Mouse (Mus musculus): ENCODE measurements at regions not wholly inside any gene's neighbourhood (a gene's known extent, or its start where the extent isn't known, plus 50 kb on each side); places are given as distances from the start of the nearest gene placed in this dataset.

GRCm38 (mm10) chr5:45292833-45293546 is 157.0 kb downstream of the Qdpr start:
- no peak overlapping the region for H3K4me3 ChIP-seq
- H3K27ac ChIP-seq, result no peak overlapping the region
- no peaks in the 10 kb centered on the region for H3K4me1 ChIP-seq
- H3K27me3 ChIP-seq, result no peaks in the 10 kb centered on the region
- WGBS, result 67% methylated on average over 9 of the region's 9 CpGs
- H3K9ac ChIP-seq, result no peak overlapping the region
- H3K9me3 ChIP-seq, result no peaks in the 10 kb centered on the region
- no peak for ATAC-seq (ENCODE audit: insufficient number of reproducible peaks, insufficient read depth, low FRiP score, low TSS enrichment, low read depth)
- no peak overlapping the region for H3K4me2 ChIP-seq
- H3K36me3 ChIP-seq, result no peaks in the 10 kb centered on the region

DNA sequence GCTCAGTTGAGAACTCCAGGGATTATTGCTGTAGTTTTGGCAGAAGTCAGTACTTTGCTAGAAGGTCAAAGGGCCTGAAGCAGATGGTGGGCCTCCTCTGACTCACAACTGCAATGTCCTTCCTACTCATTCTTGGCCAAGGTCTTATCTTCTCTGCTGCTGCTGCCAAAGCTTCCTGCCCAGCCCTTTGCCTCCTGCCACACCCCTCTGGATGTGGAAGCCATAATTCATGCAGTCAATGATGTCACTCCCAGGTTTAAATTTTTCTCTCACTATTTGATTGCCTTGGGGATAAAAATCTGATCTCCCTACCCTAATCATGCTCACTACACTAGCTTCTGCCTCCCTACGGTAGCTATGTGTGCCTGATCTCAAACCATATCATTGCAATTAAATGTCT is 157.7 kb downstream of the Qdpr start:
- WGBS, result 63% methylated on average over 1 of the region's 1 CpGs
- no peak overlapping the region for H3K4me2 ChIP-seq
- no peak overlapping the region for H3K27ac ChIP-seq
- ATAC-seq (ENCODE audit: insufficient number of reproducible peaks, insufficient read depth, low FRiP score, low TSS enrichment, low read depth), result no peak
- H3K9me3 ChIP-seq, result no peaks in the 10 kb centered on the region
- no peaks in the 10 kb centered on the region for H3K36me3 ChIP-seq
- no peak overlapping the region for H3K4me3 ChIP-seq
- H3K9ac ChIP-seq, result no peak overlapping the region
- no peaks in the 10 kb centered on the region for H3K27me3 ChIP-seq
- H3K4me1 ChIP-seq, result no peaks in the 10 kb centered on the region

- Histone ChIP-seq H3K9ac (no peak overlapping the region), H3K4me3 (no peak overlapping the region), H3K9me3 (no peaks in the 10 kb centered on the region), H3K4me1 (no peaks in the 10 kb centered on the region), H3K36me3 (no peaks in the 10 kb centered on the region), H3K4me2 (no peak overlapping the region), H3K27ac (no peak overlapping the region), H3K27me3 (no peaks in the 10 kb centered on the region)
- ATAC-seq (ENCODE audit: insufficient number of reproducible peaks, insufficient read depth, low FRiP score, low TSS enrichment, low read depth), result no peak
- WGBS, result 100% methylated on average over 1 of the region's 1 CpGs
These were observed 158.3 kb downstream of the Qdpr start for GRCm38 (mm10) chr5:45291752-45292151.

DNA sequence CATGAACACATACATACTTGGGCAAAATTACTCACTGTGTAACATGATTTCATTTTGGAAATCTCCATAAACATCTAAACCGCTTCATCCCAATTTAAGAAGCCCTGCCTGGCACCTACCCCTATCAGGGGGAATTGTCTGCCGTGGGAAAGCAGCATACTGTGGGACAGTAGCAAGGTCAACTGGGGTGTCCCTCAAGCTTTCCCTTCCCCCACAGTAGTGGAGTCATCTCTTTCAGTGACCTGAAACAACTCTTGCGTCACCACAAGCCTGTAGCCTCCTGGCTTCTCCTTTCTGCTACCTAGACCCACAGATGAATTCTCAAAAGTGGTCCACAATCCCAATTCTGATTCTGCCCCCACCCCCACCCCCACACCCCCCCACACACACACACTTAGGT is 158.8 kb downstream of the Qdpr start:
- Histone ChIP-seq H3K27ac (no peak overlapping the region), H3K4me3 (no peak overlapping the region), H3K4me1 (no peaks in the 10 kb centered on the region), H3K27me3 (no peaks in the 10 kb centered on the region), H3K9me3 (no peaks in the 10 kb centered on the region), H3K9ac (no peak overlapping the region), H3K36me3 (no peaks in the 10 kb centered on the region), H3K4me2 (no peak overlapping the region)
- WGBS, result 91% methylated on average over 3 of the region's 3 CpGs
- ATAC-seq (ENCODE audit: insufficient number of reproducible peaks, insufficient read depth, low FRiP score, low TSS enrichment, low read depth), result no peak

- Histone ChIP-seq H3K9me3 (no peaks in the 10 kb centered on the region), H3K4me1 (peaks cover 8% of the 10 kb centered on the region), H3K27me3 (no peaks in the 10 kb centered on the region), H3K4me3 (no peak overlapping the region), H3K4me2 (no peak overlapping the region), H3K36me3 (no peaks in the 10 kb centered on the region), H3K27ac (no peak overlapping the region), H3K9ac (no peak overlapping the region)
- ATAC-seq (ENCODE audit: insufficient number of reproducible peaks, insufficient read depth, low FRiP score, low TSS enrichment, low read depth), result no peak
- WGBS, result 83% methylated on average over 8 of the region's 8 CpGs
These were observed 163.6 kb downstream of the Qdpr start for GRCm38 (mm10) chr5:45286454-45286853.

GRCm38 (mm10) chr5:45284680-45285079 is 165.4 kb downstream of the Qdpr start:
- Histone ChIP-seq H3K9me3 (no peaks in the 10 kb centered on the region), H3K4me3 (no peak overlapping the region), H3K36me3 (no peaks in the 10 kb centered on the region), H3K4me1 (peaks cover 8% of the 10 kb centered on the region), H3K27ac (no peak overlapping the region), H3K9ac (no peak overlapping the region), H3K4me2 (no peak overlapping the region), H3K27me3 (no peaks in the 10 kb centered on the region)
- no peak for ATAC-seq (ENCODE audit: insufficient number of reproducible peaks, insufficient read depth, low FRiP score, low TSS enrichment, low read depth)

DNA sequence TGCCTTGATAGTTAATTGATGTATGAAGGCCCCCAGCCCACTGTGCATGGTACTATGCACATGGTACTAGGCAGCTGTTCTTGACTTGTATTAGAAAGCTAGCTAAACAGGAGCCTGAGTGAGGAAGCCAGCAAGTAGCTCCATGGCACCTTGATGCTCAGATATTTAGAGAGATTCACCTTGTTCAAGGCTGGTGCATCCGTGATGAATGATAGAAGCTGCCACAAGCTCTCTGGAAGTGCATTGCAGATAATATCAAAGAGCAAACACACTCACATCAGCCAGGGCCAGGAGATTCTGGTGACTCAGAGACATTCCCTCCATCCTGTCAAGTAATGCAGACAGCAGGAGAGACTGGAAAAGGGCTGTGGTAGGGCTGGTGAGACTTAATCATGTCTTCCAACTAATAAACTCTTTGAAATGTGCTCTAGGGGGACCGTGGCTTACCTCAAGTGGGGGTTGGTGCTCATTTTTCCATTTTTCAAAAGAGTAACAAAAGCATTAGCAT is 166.1 kb downstream of the Qdpr start:
- 65% methylated on average over 2 of the region's 2 CpGs for WGBS
- no peaks in the 10 kb centered on the region for H3K9me3 ChIP-seq
- peaks cover 9% of the 10 kb centered on the region for H3K4me1 ChIP-seq
- H3K36me3 ChIP-seq, result no peaks in the 10 kb centered on the region
- H3K27ac ChIP-seq, result no peak overlapping the region
- no peak for ATAC-seq (ENCODE audit: insufficient number of reproducible peaks, insufficient read depth, low FRiP score, low TSS enrichment, low read depth)
- H3K4me3 ChIP-seq, result no peak overlapping the region
- no peak overlapping the region for H3K4me2 ChIP-seq
- H3K27me3 ChIP-seq, result no peaks in the 10 kb centered on the region
- H3K9ac ChIP-seq, result no peak overlapping the region

DNA sequence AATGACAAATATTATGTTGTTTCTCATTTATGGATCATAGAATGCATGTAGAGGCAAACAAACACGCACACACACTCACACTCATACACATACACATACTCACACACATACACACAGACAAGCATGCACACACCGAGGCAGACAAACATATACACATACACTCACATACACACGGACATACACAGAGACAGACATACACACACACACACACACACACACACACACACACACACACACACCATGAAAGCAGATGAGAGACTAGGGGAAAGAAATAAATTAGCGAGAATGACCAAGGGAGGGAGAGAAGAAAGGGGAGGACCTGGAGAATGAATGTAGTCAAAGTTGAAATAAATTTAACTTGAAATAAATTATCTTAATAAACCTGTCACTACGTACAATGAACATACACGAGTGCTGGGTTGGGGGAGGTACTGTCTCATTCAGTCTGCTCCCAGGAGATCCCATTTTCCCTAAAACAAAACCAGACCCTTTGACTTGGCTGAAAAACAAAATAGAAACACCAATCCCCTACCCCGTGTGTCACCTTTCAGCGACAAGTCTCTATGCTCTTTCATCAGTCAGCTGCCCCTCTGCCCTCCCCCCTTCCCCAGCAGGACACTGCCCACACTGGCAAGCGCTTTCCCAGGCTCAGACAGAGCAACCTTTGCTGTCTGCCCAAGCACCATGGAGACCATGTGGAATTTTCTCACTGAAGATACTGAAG is 167.7 kb downstream of the Qdpr start:
- no peaks in the 10 kb centered on the region for H3K36me3 ChIP-seq
- no peak for ATAC-seq (ENCODE audit: insufficient number of reproducible peaks, insufficient read depth, low FRiP score, low TSS enrichment, low read depth)
- H3K27me3 ChIP-seq, result no peaks in the 10 kb centered on the region
- H3K4me1 ChIP-seq, result peaks cover 21% of the 10 kb centered on the region
- 55% methylated on average over 9 of the region's 9 CpGs for WGBS
- no peaks in the 10 kb centered on the region for H3K9me3 ChIP-seq
- no peak overlapping the region for H3K4me3 ChIP-seq
- H3K27ac ChIP-seq, result no peak overlapping the region
- no peak overlapping the region for H3K9ac ChIP-seq
- no peak overlapping the region for H3K4me2 ChIP-seq

DNA sequence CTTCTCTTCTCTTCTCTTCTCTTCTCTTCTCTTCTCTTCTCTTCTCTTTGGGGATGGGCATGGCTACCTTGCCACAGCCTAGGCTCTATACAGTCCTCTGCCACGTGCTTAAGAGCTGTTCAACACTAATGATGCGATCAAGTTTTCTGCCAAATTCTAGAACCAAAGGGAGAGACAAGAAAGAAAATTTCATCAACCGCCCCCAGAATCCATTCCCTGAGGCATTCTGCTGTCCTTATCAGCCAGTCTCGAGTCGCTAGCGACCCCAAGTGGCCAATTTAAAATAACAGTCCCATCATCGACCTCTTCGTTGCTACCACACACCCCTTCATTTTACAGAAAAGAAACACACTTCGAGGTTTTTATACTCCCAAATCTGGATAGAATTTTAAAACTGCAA is 171.5 kb downstream of the Qdpr start:
- H3K27ac ChIP-seq, result no peak overlapping the region; the same call in 1 of the 2 replicates
- H3K9me3 ChIP-seq, result no peaks in the 10 kb centered on the region
- H3K36me3 ChIP-seq, result no peaks in the 10 kb centered on the region
- H3K4me3 ChIP-seq, result peak overlapping the region; percentile 37
- no peak for ATAC-seq (ENCODE audit: insufficient number of reproducible peaks, insufficient read depth, low FRiP score, low TSS enrichment, low read depth)
- H3K9ac ChIP-seq, result 0 out of 2 replicates have a peak overlapping the region, but pooled peaks have one; percentile 36
- H3K4me1 ChIP-seq, result peaks cover 18% of the 10 kb centered on the region
- H3K27me3 ChIP-seq, result no peaks in the 10 kb centered on the region
- 1% methylated on average over 9 of the region's 9 CpGs for WGBS
- H3K4me2 ChIP-seq, result peak overlapping the region; percentile 63

DNA sequence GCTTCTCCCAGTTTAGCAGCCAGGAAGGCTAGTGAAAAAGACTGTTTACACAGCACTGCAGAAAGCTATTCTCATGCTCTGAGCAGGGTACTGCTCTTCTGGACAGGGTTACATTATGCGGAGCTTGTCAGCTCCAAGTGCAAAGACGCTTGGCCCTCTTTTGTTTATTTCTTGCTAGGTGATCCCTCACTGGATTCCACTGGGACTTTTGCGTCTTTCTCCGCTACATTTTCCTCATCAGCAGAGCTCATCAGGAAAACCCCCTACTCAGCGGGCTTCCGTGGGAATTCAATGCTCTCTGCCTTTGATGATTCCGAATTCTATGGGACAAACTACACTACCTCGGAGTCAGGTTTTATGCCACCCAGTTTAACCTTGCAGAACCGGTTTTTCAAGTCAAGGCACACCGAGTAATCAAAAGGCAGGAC is 172.0 kb downstream of the Qdpr start:
- H3K36me3 ChIP-seq, result no peaks in the 10 kb centered on the region
- peak overlapping the region; percentile 65 for H3K9ac ChIP-seq
- H3K27me3 ChIP-seq, result no peaks in the 10 kb centered on the region
- no peaks in the 10 kb centered on the region for H3K9me3 ChIP-seq
- WGBS, result under 1% methylated on average over 10 of the region's 10 CpGs
- peak overlapping the region; percentile 37 for H3K4me3 ChIP-seq
- H3K4me2 ChIP-seq, result peak overlapping the region; percentile 63
- H3K4me1 ChIP-seq, result peaks cover 18% of the 10 kb centered on the region
- ATAC-seq (ENCODE audit: insufficient number of reproducible peaks, insufficient read depth, low FRiP score, low TSS enrichment, low read depth), result peak; percentile 52; the same call in 1 of the 2 replicates
- H3K27ac ChIP-seq, result no peak overlapping the region

DNA sequence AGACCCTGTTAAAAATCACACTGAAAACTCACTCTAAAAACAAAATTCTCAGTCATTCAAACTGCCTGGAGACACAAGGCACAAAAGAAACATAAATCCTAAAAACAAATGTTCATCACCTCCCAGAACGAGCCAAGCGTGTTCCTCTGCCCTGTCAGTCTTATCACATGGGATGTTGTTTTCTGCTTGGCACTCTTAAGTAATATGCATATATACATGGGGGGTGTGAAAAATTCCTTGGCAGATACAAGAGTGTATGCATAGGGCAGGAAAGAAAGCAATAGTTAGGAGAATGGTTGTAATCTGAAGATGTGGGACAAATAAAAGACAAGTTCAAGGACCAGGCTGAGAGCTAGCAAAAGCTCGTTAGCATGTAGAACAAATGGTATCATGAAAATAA is 179.4 kb downstream of the Qdpr start:
- Histone ChIP-seq H3K27ac (no peak overlapping the region), H3K4me2 (no peak overlapping the region), H3K27me3 (no peaks in the 10 kb centered on the region), H3K9ac (no peak overlapping the region), H3K9me3 (no peaks in the 10 kb centered on the region), H3K4me3 (no peak overlapping the region), H3K36me3 (no peaks in the 10 kb centered on the region), H3K4me1 (no peaks in the 10 kb centered on the region)
- ATAC-seq (ENCODE audit: insufficient number of reproducible peaks, insufficient read depth, low FRiP score, low TSS enrichment, low read depth), result no peak
- WGBS, result 84% methylated on average over 3 of the region's 3 CpGs

DNA sequence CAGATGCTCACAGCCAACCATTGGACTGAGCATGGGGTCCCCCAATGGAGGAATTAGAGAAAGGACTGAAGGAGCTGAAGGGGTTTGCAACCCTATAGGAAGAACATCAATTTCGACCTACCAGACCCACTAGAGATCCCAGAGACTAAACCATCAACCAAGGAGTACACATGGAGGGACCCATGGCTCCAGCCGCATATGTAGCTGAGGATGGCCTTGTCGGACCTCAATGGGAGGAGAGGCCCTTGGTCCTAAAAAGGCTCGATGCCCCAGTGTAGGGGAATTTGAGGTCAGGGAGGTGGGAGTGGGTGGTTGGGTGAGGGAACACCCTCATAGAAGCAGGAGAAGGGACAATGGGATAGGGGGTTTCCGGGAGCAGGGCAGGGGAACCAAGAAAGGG is 180.6 kb downstream of the Qdpr start:
- H3K27me3 ChIP-seq, result no peaks in the 10 kb centered on the region
- no peaks in the 10 kb centered on the region for H3K36me3 ChIP-seq
- no peak overlapping the region for H3K4me2 ChIP-seq
- H3K9me3 ChIP-seq, result no peaks in the 10 kb centered on the region
- H3K4me3 ChIP-seq, result no peak overlapping the region
- H3K27ac ChIP-seq, result no peak overlapping the region
- H3K9ac ChIP-seq, result no peak overlapping the region
- WGBS, result 85% methylated on average over 5 of the region's 5 CpGs
- no peak for ATAC-seq (ENCODE audit: insufficient number of reproducible peaks, insufficient read depth, low FRiP score, low TSS enrichment, low read depth)
- H3K4me1 ChIP-seq, result no peaks in the 10 kb centered on the region
